Mouse (Mus musculus) forebrain, embryonic 10.5 days (tissue): ENCODE results near the gene Pard3. TPM values are rescaled to one million over a fixed set of nuclear protein-coding genes. Genes with fewer than 3 reads are reported as not detected.

Experiments used
- DNase-seq: peaks from one replicate; pipeline ENCODE4 v3.0.0-alpha.2; 2017; ENCODE audit warnings: low spot score; ENCODE audit errors: extremely low spot score
- H3K27ac ChIP-seq: fragments of 300-500 bp; sonication (generic); 2 replicates; pipeline ENCODE4 v1.5.1; 2016; ENCODE audit warnings: mild to moderate bottlenecking
- H3K27me3 ChIP-seq: fragments of 300-500 bp; sonication (generic); 2 replicates; pipeline ENCODE4 v1.6.1; 2016; ENCODE audit warnings: mild to moderate bottlenecking; ENCODE audit not compliant: poor library complexity, severe bottlenecking
- H3K36me3 ChIP-seq: fragments of 300-500 bp; sonication (generic); replicated peaks from 2 replicates; pipeline ENCODE4 v1.6.1; 2016; ENCODE audit warnings: mild to moderate bottlenecking, moderate library complexity
- H3K4me1 ChIP-seq: fragments of 300-500 bp; sonication (generic); 2 replicates; pipeline ENCODE4 v1.6.1; 2016
- H3K4me3 ChIP-seq: fragments of 300-500 bp; sonication (generic); 2 replicates; pipeline ENCODE4 v1.5.1; 2016; ENCODE audit warnings: mild to moderate bottlenecking, moderate library complexity
- H3K9me3 ChIP-seq: fragments of 300-500 bp; sonication (generic); 2 replicates; pipeline ENCODE4 v1.6.1; 2016; ENCODE audit warnings: mild to moderate bottlenecking, moderate library complexity
- WGBS: fragments of 180-500 bp; shearing (Covaris S2); methylation state at CpG from one replicate; pipeline ENCODE4 v1.1.7; 2016; 5-methylcytosine and 5-hydroxymethylcytosine counted together
- polyA plus RNA-seq: library from polyadenylated mRNA; unstranded; fragments of >200 nt; fragmentation: Nextera tagmentation; extraction: Ambion mirVana; gene quantifications from 2 replicates; pipeline ENCODE4 v1.2.1, GENCODE M21; 2016

The Pard3 gene
- polyA plus RNA-seq, 1 experiment from 2014 or later, result 27.3 TPM

DNA sequence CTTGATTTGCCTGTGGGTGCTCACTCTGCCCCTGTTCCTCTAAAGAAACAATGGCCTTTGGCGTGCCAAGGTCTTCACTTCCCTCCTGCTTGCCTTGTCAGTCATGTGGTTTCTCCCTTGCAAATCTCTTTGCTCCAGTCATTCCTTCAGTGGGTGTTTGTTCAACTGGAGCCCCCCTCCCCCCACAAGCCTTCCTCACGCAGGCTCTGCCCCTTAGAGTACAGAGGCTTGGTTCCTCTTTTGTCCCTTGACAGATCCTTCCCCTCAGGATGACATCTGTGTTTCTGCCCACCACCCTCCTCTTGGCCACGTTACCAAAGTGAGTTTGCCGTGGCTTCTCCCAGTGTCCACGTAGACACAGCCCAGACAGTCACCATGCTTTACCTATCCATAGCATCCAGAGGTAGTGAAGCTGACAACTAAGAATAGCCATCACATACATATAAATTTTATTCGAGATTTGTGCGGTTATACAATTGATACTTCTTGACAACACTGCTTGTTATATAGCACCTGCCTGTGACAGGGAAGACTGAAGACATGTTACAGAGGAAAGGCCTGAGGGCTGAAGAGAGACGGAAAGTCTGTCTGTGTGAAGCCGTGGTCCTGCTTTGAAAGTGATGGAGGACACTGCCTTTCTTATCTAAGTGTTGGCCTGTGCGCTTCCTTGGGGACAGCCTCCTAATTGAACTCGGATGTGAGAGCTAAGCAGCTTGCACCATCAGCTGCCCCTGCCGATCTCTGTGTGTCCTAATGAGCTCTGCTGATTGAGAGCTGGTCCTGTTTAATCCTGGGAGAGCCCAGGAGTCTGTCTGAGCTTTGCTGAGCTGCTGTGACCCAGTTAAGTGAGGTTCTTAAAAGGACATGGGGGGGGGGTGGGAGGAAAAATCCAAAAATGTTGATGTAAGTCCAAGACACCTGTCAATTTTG lies 266.8 kb downstream of the Pard3 start:
- H3K4me3 ChIP-seq, result no peak overlapping the region
- no peak for DNase-seq
- WGBS, result 46% methylated on average over 12 of the region's 12 CpGs
- H3K36me3 ChIP-seq, result no peaks in the 10 kb centered on the region
- no peaks in the 10 kb centered on the region for H3K27me3 ChIP-seq
- H3K27ac ChIP-seq, result no peak overlapping the region
- no peaks in the 10 kb centered on the region for H3K9me3 ChIP-seq
- peaks cover 19% of the 10 kb centered on the region for H3K4me1 ChIP-seq

DNA sequence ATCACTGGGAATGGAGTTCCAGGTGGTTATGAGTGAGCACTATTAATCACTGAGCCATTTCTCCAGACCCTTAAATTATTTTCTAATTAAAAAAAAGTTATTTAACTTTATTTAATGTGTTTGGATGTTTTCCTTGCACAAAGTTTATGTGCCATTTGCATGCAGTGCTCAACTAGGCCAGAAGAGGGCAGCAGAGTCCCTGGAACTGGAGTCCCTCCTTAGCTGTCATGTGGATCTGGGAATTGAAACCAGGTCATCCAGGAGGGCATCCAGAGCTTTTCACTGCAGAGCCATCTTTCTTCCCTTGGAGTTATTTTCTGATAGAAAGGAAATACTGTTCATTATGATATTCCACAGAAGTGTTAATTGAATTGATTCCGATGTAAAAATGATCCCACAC lies 268.1 kb downstream of the Pard3 start:
- DNase-seq, result peak; percentile 58
- H3K27me3 ChIP-seq, result no peaks in the 10 kb centered on the region
- H3K27ac ChIP-seq, result no peak overlapping the region
- H3K36me3 ChIP-seq, result no peaks in the 10 kb centered on the region
- WGBS, result 100% methylated on average over 1 of the region's 1 CpGs
- no peak overlapping the region for H3K4me3 ChIP-seq
- H3K9me3 ChIP-seq, result no peaks in the 10 kb centered on the region
- H3K4me1 ChIP-seq, result peaks cover 21% of the 10 kb centered on the region

DNA sequence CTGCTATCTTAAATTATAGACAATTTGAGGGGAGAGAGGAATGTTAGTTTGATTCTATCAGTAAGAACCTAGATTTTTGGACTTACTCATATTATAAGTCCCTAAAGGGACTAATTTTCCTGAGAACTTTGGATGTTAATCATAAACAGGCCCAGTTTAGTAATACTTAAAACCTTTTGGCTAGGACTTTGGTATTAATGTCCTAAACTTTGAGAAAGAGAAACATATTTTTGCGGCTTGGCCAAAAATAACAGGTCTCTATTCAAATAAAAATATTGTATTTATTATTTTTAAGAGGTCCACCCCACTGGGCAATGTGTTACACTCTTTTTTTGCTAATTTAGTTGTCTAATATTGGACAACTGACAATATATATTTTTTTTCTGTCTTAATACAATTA lies 271.5 kb downstream of the Pard3 start:
- Histone ChIP-seq H3K9me3 (no peaks in the 10 kb centered on the region), H3K4me3 (no peak overlapping the region), H3K27ac (no peak overlapping the region), H3K4me1 (peaks cover 16% of the 10 kb centered on the region), H3K36me3 (0 out of 2 replicates have a peak, but pooled peaks cover 3% of the 10 kb centered on the region), H3K27me3 (no peaks in the 10 kb centered on the region)
- WGBS, result 95% methylated on average over 1 of the region's 1 CpGs
- no peak for DNase-seq

DNA sequence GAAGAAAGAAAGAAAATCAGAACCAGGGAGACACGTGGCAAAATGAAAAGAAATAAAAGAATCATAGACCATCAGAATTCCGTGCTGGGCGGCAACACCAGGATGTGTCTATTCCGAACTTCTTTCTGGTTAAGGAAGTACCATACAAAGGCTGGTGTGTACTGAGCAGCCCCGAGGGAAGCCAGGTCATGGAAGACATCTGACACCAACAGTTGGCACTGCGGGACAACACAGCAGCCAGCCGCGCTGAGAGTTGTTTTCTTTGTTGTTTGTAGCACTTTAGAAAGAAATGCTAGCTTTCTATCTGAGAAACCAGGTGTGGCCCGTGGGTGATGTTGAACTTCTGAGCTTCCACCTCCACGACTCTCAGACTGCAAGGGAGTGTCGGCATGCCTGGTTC lies 274.5 kb downstream of the Pard3 start:
- WGBS, result 84% methylated on average over 11 of the region's 11 CpGs
- 0 out of 2 replicates have a peak, but pooled peaks cover 9% of the 10 kb centered on the region for H3K4me1 ChIP-seq
- no peaks in the 10 kb centered on the region for H3K27me3 ChIP-seq
- 0 out of 2 replicates have a peak, but pooled peaks cover 3% of the 10 kb centered on the region for H3K36me3 ChIP-seq
- no peak overlapping the region for H3K4me3 ChIP-seq
- no peaks in the 10 kb centered on the region for H3K9me3 ChIP-seq
- H3K27ac ChIP-seq, result no peak overlapping the region
- no peak for DNase-seq

DNA sequence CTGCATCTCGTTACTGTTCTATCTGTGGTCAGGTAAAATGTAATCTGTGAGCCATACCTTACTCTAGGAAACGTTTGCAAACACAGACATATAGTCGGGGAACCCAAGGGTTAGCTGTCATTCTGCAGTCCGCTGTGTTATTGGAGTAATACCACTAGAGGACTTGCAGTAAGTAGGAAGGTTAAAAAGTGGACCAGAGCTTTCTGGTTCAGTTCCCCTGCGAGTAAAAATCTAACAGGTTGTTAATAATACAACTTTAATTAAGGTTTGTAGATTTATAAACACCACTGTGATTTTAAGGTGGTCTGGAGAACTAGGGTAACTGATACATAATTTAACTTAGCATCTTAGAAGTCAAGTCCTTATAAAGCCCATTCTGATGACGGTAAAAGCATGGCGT lies 277.4 kb downstream of the Pard3 start:
- no peak for DNase-seq

DNA sequence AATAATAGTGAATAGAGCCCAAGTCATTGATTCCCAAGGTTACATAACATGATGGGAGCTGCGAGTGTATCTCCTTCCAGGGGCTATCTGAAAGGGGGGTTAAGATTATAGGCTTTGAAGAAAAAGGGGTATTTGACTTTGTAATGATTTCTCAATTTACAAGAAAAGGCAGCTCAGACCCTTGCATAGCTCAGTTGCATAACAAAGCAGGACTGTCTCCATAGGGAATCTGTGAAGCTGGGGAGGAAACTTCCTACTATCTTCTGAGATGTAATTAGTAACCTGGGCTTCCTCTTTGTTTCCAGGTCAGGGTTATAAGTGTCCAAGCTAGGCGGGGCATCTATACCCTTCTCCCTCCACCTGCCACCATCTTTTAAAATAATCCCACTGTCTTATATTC lies 279.4 kb downstream of the Pard3 start:
- Histone ChIP-seq H3K4me3 (no peak overlapping the region), H3K27me3 (no peaks in the 10 kb centered on the region), H3K4me1 (no peaks in the 10 kb centered on the region), H3K9me3 (no peaks in the 10 kb centered on the region), H3K27ac (no peak overlapping the region), H3K36me3 (0 out of 2 replicates have a peak, but pooled peaks cover 3% of the 10 kb centered on the region)
- DNase-seq, result no peak
- 64% methylated on average over 2 of the region's 2 CpGs for WGBS

More for the DNA sequence above, 277.4 kb downstream of the Pard3 start:
- no peaks in the 10 kb centered on the region for H3K27me3 ChIP-seq
- no peak overlapping the region for H3K27ac ChIP-seq
- H3K4me1 ChIP-seq, result 0 out of 2 replicates have a peak, but pooled peaks cover under 1% of the 10 kb centered on the region
- H3K4me3 ChIP-seq, result no peak overlapping the region
- H3K36me3 ChIP-seq, result 0 out of 2 replicates have a peak, but pooled peaks cover 3% of the 10 kb centered on the region
- no peaks in the 10 kb centered on the region for H3K9me3 ChIP-seq
- WGBS, result 89% methylated on average over 7 of the region's 7 CpGs

DNA sequence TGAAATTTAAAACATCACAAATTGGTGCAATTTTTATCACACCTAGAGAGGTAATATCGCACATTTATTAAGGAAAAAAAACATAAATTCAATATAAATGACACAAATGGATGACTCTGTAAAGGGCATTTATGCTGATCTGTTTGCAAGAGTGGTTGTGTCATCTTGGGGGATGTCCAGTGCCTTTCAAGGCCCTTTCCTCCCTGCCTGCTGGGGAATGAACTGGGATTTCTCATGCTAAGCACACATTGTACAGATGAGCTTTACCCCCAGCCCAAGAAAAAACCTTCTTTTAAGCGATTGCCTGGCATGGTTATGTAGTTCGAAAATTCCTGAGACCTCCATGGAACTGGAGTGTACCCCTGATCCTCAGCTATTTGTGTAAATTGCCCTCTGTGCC lies 280.7 kb downstream of the Pard3 start:
- DNase-seq, result no peak
- Histone ChIP-seq H3K4me3 (no peak overlapping the region), H3K4me1 (no peaks in the 10 kb centered on the region), H3K27ac (no peak overlapping the region), H3K36me3 (no peaks in the 10 kb centered on the region), H3K27me3 (no peaks in the 10 kb centered on the region), H3K9me3 (no peaks in the 10 kb centered on the region)
- 91% methylated on average over 3 of the region's 3 CpGs for WGBS

DNA sequence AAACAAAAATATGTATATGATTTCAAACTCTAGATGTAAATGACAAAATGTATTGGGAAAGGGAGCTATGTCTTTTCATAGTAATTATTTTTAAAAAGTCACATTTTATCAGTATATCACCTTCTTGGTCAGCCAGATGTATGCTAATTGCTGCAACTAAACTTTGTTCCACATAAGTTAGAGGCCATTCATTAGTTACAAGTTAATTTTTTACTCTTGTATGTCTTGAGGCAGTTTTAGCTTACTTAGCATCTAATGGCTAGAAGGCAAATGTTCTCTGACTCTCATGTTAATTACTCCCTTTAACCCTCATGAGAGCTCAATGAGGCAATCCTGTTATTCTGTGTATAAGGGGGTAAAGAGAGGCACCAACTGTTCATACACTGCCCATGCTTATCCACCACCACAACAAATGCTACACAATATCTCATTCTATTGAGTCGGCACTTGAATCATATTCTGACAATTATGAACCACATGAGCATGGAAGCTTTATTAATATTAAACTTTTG lies 282.3 kb downstream of the Pard3 start:
- no peak overlapping the region for H3K4me3 ChIP-seq
- no peaks in the 10 kb centered on the region for H3K27me3 ChIP-seq
- 93% methylated on average over 1 of the region's 1 CpGs for WGBS
- DNase-seq, result no peak
- no peaks in the 10 kb centered on the region for H3K9me3 ChIP-seq
- no peaks in the 10 kb centered on the region for H3K36me3 ChIP-seq
- H3K4me1 ChIP-seq, result no peaks in the 10 kb centered on the region
- no peak overlapping the region for H3K27ac ChIP-seq

DNA sequence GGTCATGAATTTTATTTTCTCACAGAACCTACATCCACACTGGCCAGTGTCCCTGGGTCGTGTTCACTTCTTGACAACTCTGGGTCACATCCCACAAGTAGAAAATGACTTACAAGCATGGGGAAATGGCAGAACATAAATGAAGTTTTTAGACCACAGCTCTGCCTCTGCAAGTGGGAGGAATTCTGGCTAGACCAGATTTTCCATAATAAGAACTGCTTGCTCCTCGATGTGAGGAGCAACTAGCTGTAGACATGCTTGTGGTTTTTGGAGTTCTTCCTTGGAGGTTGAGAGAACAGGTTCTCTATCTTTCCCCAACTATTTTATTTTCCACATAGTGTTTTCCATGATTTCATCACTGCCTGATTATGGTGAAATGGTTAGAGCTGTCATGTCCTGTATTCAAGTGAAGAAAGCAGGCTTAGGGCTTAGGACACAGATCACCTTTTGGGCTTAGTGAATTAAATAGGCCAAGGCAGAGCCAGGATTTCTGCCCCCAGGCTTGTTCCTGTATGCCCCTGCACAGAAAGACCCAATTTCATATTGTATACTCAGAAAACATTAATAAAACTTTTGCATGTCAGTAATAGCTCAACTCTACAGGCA lies 284.3 kb downstream of the Pard3 start:
- Histone ChIP-seq H3K9me3 (no peaks in the 10 kb centered on the region), H3K4me3 (no peak overlapping the region), H3K27me3 (no peaks in the 10 kb centered on the region), H3K27ac (no peak overlapping the region), H3K4me1 (no peaks in the 10 kb centered on the region), H3K36me3 (peaks cover 2% of the 10 kb centered on the region; the same call in 1 of the 2 replicates)
- DNase-seq, result no peak
- 94% methylated on average over 2 of the region's 2 CpGs for WGBS

DNA sequence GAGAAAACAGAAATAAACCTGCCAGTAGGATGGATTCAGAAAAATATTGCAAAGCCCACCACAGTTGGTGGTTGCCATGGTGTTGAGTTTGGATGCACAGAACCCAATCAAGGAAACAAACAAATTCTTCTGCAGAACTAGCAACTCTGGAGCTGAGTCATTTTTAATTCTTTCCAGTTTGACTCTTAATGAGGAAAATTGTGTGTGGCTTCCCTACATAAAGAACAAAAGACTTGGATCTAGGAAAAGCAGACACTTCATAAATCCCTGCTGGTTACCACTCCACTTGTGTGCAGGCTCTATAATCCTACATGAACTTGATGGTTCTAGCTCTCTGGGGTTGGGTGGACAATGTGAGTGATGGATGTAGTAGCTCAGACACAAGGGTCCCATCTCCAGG lies 298.1 kb downstream of the Pard3 start:
- Histone ChIP-seq H3K9me3 (no peaks in the 10 kb centered on the region), H3K4me1 (no peaks in the 10 kb centered on the region), H3K27ac (no peak overlapping the region), H3K4me3 (no peak overlapping the region), H3K27me3 (no peaks in the 10 kb centered on the region), H3K36me3 (peaks cover 2% of the 10 kb centered on the region; the same call in 1 of the 2 replicates)
- no peak for DNase-seq

DNA sequence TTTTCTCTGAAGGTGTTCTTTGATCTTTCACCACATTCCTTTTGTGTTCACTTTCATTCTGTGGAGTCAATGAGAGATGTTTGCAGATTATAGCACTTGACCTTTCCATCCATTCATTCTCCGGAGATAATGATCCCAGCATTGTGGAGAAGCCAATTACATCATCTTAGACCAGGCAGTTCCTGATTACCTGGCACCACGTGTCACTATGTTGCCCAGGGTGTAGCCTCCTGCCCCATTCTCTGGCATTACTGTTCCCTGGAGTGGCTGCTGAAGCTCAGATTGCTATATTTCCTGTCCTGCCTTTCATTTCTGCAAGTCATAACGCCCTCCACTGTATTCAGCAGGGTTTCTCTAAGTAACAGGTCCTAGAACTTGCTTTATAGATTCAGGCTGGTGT lies 304.7 kb downstream of the Pard3 start:
- peaks cover 32% of the 10 kb centered on the region for H3K36me3 ChIP-seq
- H3K4me3 ChIP-seq, result no peak overlapping the region
- H3K4me1 ChIP-seq, result peaks cover 10% of the 10 kb centered on the region
- no peaks in the 10 kb centered on the region for H3K9me3 ChIP-seq
- WGBS, result 63% methylated on average over 3 of the region's 3 CpGs
- no peak for DNase-seq
- no peaks in the 10 kb centered on the region for H3K27me3 ChIP-seq
- no peak overlapping the region for H3K27ac ChIP-seq

DNA sequence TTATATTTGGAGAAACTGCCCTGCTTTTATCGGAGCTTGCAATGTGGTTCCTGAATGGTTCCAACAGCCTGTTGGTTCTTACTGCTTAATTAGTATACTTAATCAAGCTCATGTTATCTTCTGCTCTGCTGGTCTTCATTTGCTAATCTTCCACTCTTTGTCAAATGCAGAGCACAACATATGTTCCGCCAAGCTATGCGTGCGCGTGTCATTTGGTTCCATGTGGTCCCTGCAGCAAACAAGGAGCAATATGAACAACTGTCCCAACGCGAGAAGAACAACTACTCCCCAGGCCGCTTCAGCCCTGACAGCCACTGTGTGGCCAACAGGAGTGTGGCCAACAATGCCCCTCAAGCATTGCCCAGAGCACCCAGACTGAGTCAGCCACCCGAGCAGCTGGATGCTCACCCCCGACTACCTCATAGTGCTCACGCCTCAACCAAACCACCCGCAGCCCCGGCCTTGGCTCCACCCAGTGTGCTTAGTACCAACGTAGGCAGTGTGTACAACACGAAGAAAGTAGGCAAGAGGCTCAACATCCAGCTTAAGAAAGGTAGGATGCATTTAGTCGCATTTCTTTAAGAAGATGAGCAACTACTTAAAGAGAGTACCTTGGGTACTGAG lies 307.7 kb downstream of the Pard3 start:
- Histone ChIP-seq H3K4me1 (peaks cover 10% of the 10 kb centered on the region), H3K36me3 (peaks cover 30% of the 10 kb centered on the region), H3K27ac (no peak overlapping the region), H3K27me3 (no peaks in the 10 kb centered on the region), H3K9me3 (no peaks in the 10 kb centered on the region), H3K4me3 (no peak overlapping the region)
- DNase-seq, result no peak
- 95% methylated on average over 16 of the region's 16 CpGs for WGBS
